In genomic region chr2:59752148-59752547, GRCm38 (mm10) we compare ENCODE assay signal across 20 mouse cellular contexts.
"Had no signal": no experiment of that assay in that cellular context is flagged by ENCODE, and none has a peak within 500 bp of the region (broad histone marks: within the 10 kb centered on the region; RNA-seq: fewer than 3 reads in every experiment).

No protein-coding gene starts in this region.

- H3K9ac ChIP-seq: intestine, embryonic 15.5 days; limb, embryonic 13.5 days; liver, embryonic 12.5 days; liver, embryonic 15.5 days; midbrain, embryonic 12.5 days; neural tube, embryonic 13.5 days had no signal

- H3K27me3 ChIP-seq: intestine, embryonic 15.5 days; limb, embryonic 13.5 days; liver, embryonic 12.5 days; liver, embryonic 15.5 days; midbrain, embryonic 12.5 days; neural tube, embryonic 13.5 days had no signal

- H3K4me3 ChIP-seq: intestine, embryonic 15.5 days; left cerebral cortex, adult 2 months; limb, embryonic 13.5 days; liver, embryonic 12.5 days; liver, embryonic 15.5 days; midbrain, embryonic 12.5 days; myocyte; neural tube, embryonic 13.5 days had no signal

- DNase-seq: kidney, adult 18-20 months; kidney, adult 9 months; kidney, postnatal 36 days; layer of hippocampus, postnatal 36 days; liver; lung, adult 18-20 months; lung, postnatal 14 days; thymus, adult 2 months; thymus, postnatal 14 days; thymus, postnatal 4 days had no signal

- H3K36me3 ChIP-seq: intestine, embryonic 15.5 days; liver, embryonic 12.5 days; liver, embryonic 15.5 days; midbrain, embryonic 12.5 days; neural tube, embryonic 13.5 days had no signal

- H3K4me2 ChIP-seq: intestine, embryonic 15.5 days; limb, embryonic 13.5 days; liver, embryonic 12.5 days; liver, embryonic 15.5 days; midbrain, embryonic 12.5 days; neural tube, embryonic 13.5 days had no signal

- ATAC-seq: intestine, embryonic 15.5 days; liver, embryonic 12.5 days; midbrain, embryonic 16.5 days had no signal

- H3K4me1 ChIP-seq: liver, embryonic 15.5 days had no signal

- H3K9me3 ChIP-seq: intestine, embryonic 15.5 days; limb, embryonic 13.5 days; liver, embryonic 12.5 days; liver, embryonic 15.5 days; midbrain, embryonic 12.5 days; neural tube, embryonic 13.5 days had no signal

- H3K27ac ChIP-seq: intestine, embryonic 15.5 days; left cerebral cortex, adult 2 months; limb, embryonic 13.5 days; liver, embryonic 12.5 days; liver, embryonic 15.5 days; macrophage; midbrain, embryonic 12.5 days; neural tube, embryonic 13.5 days had no signal
